Mouse (Mus musculus) forebrain, postnatal 0 days (tissue): ENCODE measurements at regions not wholly inside any gene's neighbourhood (a gene's known extent, or its start where the extent isn't known, plus 50 kb on each side); places are given as distances from the start of the nearest gene placed in this dataset.

Experiments used
- ATAC-seq: fragments of 200-750 bp; cut with Nextera tagmentation; 2 replicates; pipeline ENCODE4 v1.8.0; 2017; ENCODE audit warnings: mild to moderate bottlenecking, moderate library complexity
- DNase-seq: peaks from one replicate; pipeline ENCODE4 v3.0.0-alpha.2; 2015
- H3K27ac ChIP-seq: fragments of 300-500 bp; sonication (generic); 2 replicates; pipeline ENCODE4 v1.5.1; 2014; ENCODE audit warnings: low read depth, mild to moderate bottlenecking, antibody characterized with exemption, low read length, moderate library complexity, mixed read lengths
- H3K27me3 ChIP-seq: fragments of 300-500 bp; sonication (generic); 2 replicates; pipeline ENCODE4 v1.6.1; 2014; ENCODE audit warnings: mild to moderate bottlenecking, low read length, mixed read lengths; ENCODE audit not compliant: insufficient read depth
- H3K36me3 ChIP-seq: fragments of 300-500 bp; sonication (generic); 2 replicates; pipeline ENCODE4 v1.6.1; 2014; ENCODE audit warnings: mild to moderate bottlenecking, moderate library complexity; ENCODE audit not compliant: insufficient read depth
- H3K4me1 ChIP-seq: fragments of 300-500 bp; sonication (generic); 2 replicates; pipeline ENCODE4 v1.6.1; 2014; ENCODE audit warnings: antibody characterized with exemption; ENCODE audit not compliant: insufficient read depth
- H3K4me2 ChIP-seq: fragments of 300-500 bp; sonication (generic); 2 replicates; pipeline ENCODE4 v1.6.1; 2014; ENCODE audit warnings: low read depth, mild to moderate bottlenecking, moderate library complexity
- H3K4me3 ChIP-seq: fragments of 300-500 bp; sonication (generic); 2 replicates; pipeline ENCODE4 v1.5.1; 2014; ENCODE audit warnings: low read depth, low read length, mixed read lengths
- H3K9ac ChIP-seq: fragments of 300-500 bp; sonication (generic); 2 replicates; pipeline ENCODE4 v1.6.1; 2014; ENCODE audit warnings: mild to moderate bottlenecking
- H3K9me3 ChIP-seq: fragments of 300-500 bp; sonication (generic); 2 replicates; pipeline ENCODE4 v1.6.1; 2016; ENCODE audit warnings: low read length
- CTCF ChIP-seq: sonication (generic); IDR thresholded peaks from 2 replicates; pipeline ENCODE4 v1.5.1; 2016; ENCODE audit warnings: antibody characterized with exemption, control low read depth, low read depth
- whole genome bisulfite sequencing: fragments of 180-500 bp; shearing (Covaris S2); extraction: QIAGEN DNeasy Blood & Tissue Kit; methylation state at CpG from one replicate; pipeline ENCODE4 v1.1.7; 2014; 5-methylcytosine and 5-hydroxymethylcytosine counted together

- DNase-seq (no peak), ATAC-seq (no peak)
- no peak overlapping the region for H3K4me2 ChIP-seq
- H3K4me3 ChIP-seq: no peak overlapping the region
- H3K9me3 ChIP-seq: no peaks in the 10 kb centered on the region
- TF ChIP-seq CTCF: no peak
- no peaks in the 10 kb centered on the region for H3K27me3 ChIP-seq
- H3K27ac ChIP-seq: no peak overlapping the region
- H3K4me1 ChIP-seq: no peaks in the 10 kb centered on the region
- H3K9ac ChIP-seq: no peak overlapping the region
- H3K36me3 ChIP-seq: no peaks in the 10 kb centered on the region
- WGBS: 85% methylated on average over 6 of the region's 6 CpGs
These were observed 1378.9 kb upstream of the Jmjd1c start for GRCm38 (mm10) chr10:65716914-65717610.

- ATAC-seq (no peak), DNase-seq (no peak)
- Histone ChIP-seq H3K9me3 (no peaks in the 10 kb centered on the region), H3K36me3 (no peaks in the 10 kb centered on the region), H3K4me3 (no peak overlapping the region), H3K4me1 (no peaks in the 10 kb centered on the region), H3K27ac (no peak overlapping the region), H3K27me3 (no peaks in the 10 kb centered on the region), H3K9ac (no peak overlapping the region), H3K4me2 (no peak overlapping the region)
- WGBS: 85% methylated on average over 2 of the region's 2 CpGs
- TF ChIP-seq CTCF: no peak
These were observed 1373.4 kb upstream of the Jmjd1c start for GRCm38 (mm10) chr10:65722496-65722895.

- H3K9ac ChIP-seq: no peak overlapping the region
- no peaks in the 10 kb centered on the region for H3K27me3 ChIP-seq
- WGBS: 37% methylated on average over 4 of the region's 4 CpGs
- DNase-seq (peak; percentile 56), ATAC-seq (no peak)
- H3K4me1 ChIP-seq: no peaks in the 10 kb centered on the region
- TF ChIP-seq CTCF: peak; percentile 54
- no peaks in the 10 kb centered on the region for H3K36me3 ChIP-seq
- H3K4me2 ChIP-seq: no peak overlapping the region
- no peaks in the 10 kb centered on the region for H3K9me3 ChIP-seq
- no peak overlapping the region for H3K27ac ChIP-seq
- no peak overlapping the region for H3K4me3 ChIP-seq
These were observed 1326.5 kb upstream of the Jmjd1c start for GRCm38 (mm10) chr10:65769451-65769850.

GRCm38 (mm10) chr10:65771936-65772335 is 1324.0 kb upstream of the Jmjd1c start:
- no peak for DNase-seq
- no peaks in the 10 kb centered on the region for H3K9me3 ChIP-seq

GRCm38 (mm10) chr10:65784994-65785393 is 1310.9 kb upstream of the Jmjd1c start:
- Histone ChIP-seq H3K27me3 (no peaks in the 10 kb centered on the region), H3K36me3 (no peaks in the 10 kb centered on the region), H3K4me3 (no peak overlapping the region), H3K27ac (no peak overlapping the region), H3K4me2 (no peak overlapping the region), H3K4me1 (no peaks in the 10 kb centered on the region), H3K9ac (no peak overlapping the region), H3K9me3 (no peaks in the 10 kb centered on the region)
- no peak for DNase-seq
- ATAC-seq: no peak
- 86% methylated on average over 8 of the region's 8 CpGs for WGBS
- no peak for TF ChIP-seq CTCF

More at GRCm38 (mm10) chr10:65771936-65772335, 1324.0 kb upstream of the Jmjd1c start:
- WGBS: 85% methylated on average over 5 of the region's 5 CpGs
- Histone ChIP-seq H3K36me3 (no peaks in the 10 kb centered on the region), H3K4me1 (no peaks in the 10 kb centered on the region), H3K9ac (no peak overlapping the region), H3K4me3 (no peak overlapping the region), H3K27ac (no peak overlapping the region), H3K4me2 (no peak overlapping the region), H3K27me3 (no peaks in the 10 kb centered on the region)
- no peak for ATAC-seq
- TF ChIP-seq CTCF: no peak
